Mouse (Mus musculus): Measurements from ENCODE around the gene Dnal4. TPM values are rescaled to one million over a fixed set of nuclear protein-coding genes. Genes with fewer than 3 reads are reported as not detected.

Gene Dnal4
- polyA plus RNA-seq, 1 experiment, result 48.9 TPM

Other genes starting within 250 kb of the Dnal4 start
- gene Ddx17, start 231.1 kb downstream of the Dnal4 start, polyA plus RNA-seq (2012; fragmentation: generic; extraction: Trizol), result 84.9 TPM
- gene Dmc1, start 172.7 kb downstream of the Dnal4 start, polyA plus RNA-seq (2012; fragmentation: generic; extraction: Trizol), result not detected
- 0.27 TPM for gene Fam227a, start 118.9 kb downstream of the Dnal4 start, polyA plus RNA-seq (2012; fragmentation: generic; extraction: Trizol)
- gene Cby1, start 118.7 kb downstream of the Dnal4 start, polyA plus RNA-seq (2012; fragmentation: generic; extraction: Trizol), result 54.5 TPM
- gene Tomm22, start 107.0 kb downstream of the Dnal4 start, polyA plus RNA-seq (2012; fragmentation: generic; extraction: Trizol), result 171 TPM
- gene Josd1, start 89.9 kb downstream of the Dnal4 start, polyA plus RNA-seq (2012; fragmentation: generic; extraction: Trizol), result 37.0 TPM
- 62.5 TPM for gene Gtpbp1, start 87.0 kb downstream of the Dnal4 start, polyA plus RNA-seq (2012; fragmentation: generic; extraction: Trizol)
- 56.7 TPM for gene Sun2, start 35.3 kb downstream of the Dnal4 start, polyA plus RNA-seq (2012; fragmentation: generic; extraction: Trizol)
- 26.6 TPM for gene Nptxr, start 26.9 kb upstream of the Dnal4 start, polyA plus RNA-seq (2012; fragmentation: generic; extraction: Trizol)
- gene Npcd, start 56.4 kb upstream of the Dnal4 start, polyA plus RNA-seq (2012; fragmentation: generic; extraction: Trizol), result not detected
- 68.3 TPM for gene Cbx6, start 56.8 kb upstream of the Dnal4 start, polyA plus RNA-seq (2012; fragmentation: generic; extraction: Trizol)
- gene Apobec3, start 113.8 kb upstream of the Dnal4 start, polyA plus RNA-seq (2012; fragmentation: generic; extraction: Trizol), result 24.0 TPM
- 5.9 TPM for gene Cbx7, start 193.3 kb upstream of the Dnal4 start, polyA plus RNA-seq (2012; fragmentation: generic; extraction: Trizol)
- gene Pdgfb, start 237.1 kb upstream of the Dnal4 start, polyA plus RNA-seq (2012; fragmentation: generic; extraction: Trizol), result 27.2 TPM

Data from C2C12 (cell line).